Mouse (Mus musculus) spleen, adult 2 months (tissue): Measurements from ENCODE around the gene Prex1. TPM values are rescaled to one million over a fixed set of nuclear protein-coding genes. Genes with fewer than 3 reads are reported as not detected.

Experiments used
- DNase-seq, 2 experiments: peaks; one replicate each; pipeline versions ENCODE4 v3.0.0 to v3.0.0-alpha.2; 2012 to 2021; ENCODE audit warnings: low spot score in 2 of 2, low read depth in 1 of 2
- H3K27ac ChIP-seq: fragments of 200-500 bp; 2 replicates; pipeline ENCODE4 v1.5.1; 2012; ENCODE audit warnings: low read length, inconsistent platforms; ENCODE audit not compliant: insufficient read depth
- H3K27me3 ChIP-seq: fragments of 200-500 bp; 2 replicates; pipeline ENCODE4 v1.6.1; 2012; ENCODE audit warnings: mild to moderate bottlenecking, moderate library complexity, low read length, inconsistent platforms; ENCODE audit not compliant: control insufficient read depth, insufficient read depth
- H3K36me3 ChIP-seq: fragments of 200-500 bp; 2 replicates; pipeline ENCODE4 v1.6.1; 2012; ENCODE audit warnings: mild to moderate bottlenecking, low read length, inconsistent platforms; ENCODE audit not compliant: control insufficient read depth, insufficient read depth
- H3K4me1 ChIP-seq: fragments of 200-500 bp; 2 replicates; pipeline ENCODE4 v1.6.1; 2011; ENCODE audit warnings: inconsistent platforms; ENCODE audit not compliant: control insufficient read depth, insufficient read depth, insufficient read length
- H3K4me3 ChIP-seq: fragments of 200-500 bp; 2 replicates; pipeline ENCODE4 v1.5.1; 2011; ENCODE audit warnings: mild to moderate bottlenecking, inconsistent platforms; ENCODE audit not compliant: insufficient read depth, insufficient read length; ENCODE audit errors: extremely low read depth
- CTCF ChIP-seq: fragments of 200-500 bp; IDR thresholded peaks from 2 replicates; pipeline ENCODE4 v1.5.1; 2011; ENCODE audit warnings: mild to moderate bottlenecking, inconsistent platforms; ENCODE audit not compliant: insufficient read depth, insufficient read length, insufficient replicate concordance; ENCODE audit errors: extremely low read depth
- POLR2A ChIP-seq: fragments of 200-500 bp; IDR thresholded peaks from 2 replicates; pipeline ENCODE4 v1.6.1; 2011; ENCODE audit warnings: low read depth, low read length, inconsistent platforms
- WGBS: fragments of 180-500 bp; shearing (Covaris S2); methylation state at CpG from one replicate; pipeline ENCODE4 v1.1.7; 2018; 5-methylcytosine and 5-hydroxymethylcytosine counted together
- polyA plus RNA-seq: library from polyadenylated mRNA; depleted of rRNA; stranded (reverse); fragments of >200 nt; gene quantifications from 2 replicates; pipeline ENCODE4 v1.2.3, GENCODE M21; 2012

Gene Prex1
- polyA plus RNA-seq, 1 experiment: 123 TPM

- TF ChIP-seq POLR2A: no peak
- TF ChIP-seq CTCF: no peak
- Histone ChIP-seq H3K4me1 (peaks cover 10% of the 10 kb centered on the region; the same call in 1 of the 2 replicates), H3K4me3 (no peak overlapping the region), H3K27ac (no peak overlapping the region), H3K27me3 (no peaks in the 10 kb centered on the region), H3K36me3 (peaks cover 40% of the 10 kb centered on the region)
- WGBS: 85% methylated on average over 8 of the region's 8 CpGs
- no peak for DNase-seq
Measured at GRCm38 (mm10) chr2:166642581-166642987, 71.0 kb downstream of the Prex1 start.

DNA sequence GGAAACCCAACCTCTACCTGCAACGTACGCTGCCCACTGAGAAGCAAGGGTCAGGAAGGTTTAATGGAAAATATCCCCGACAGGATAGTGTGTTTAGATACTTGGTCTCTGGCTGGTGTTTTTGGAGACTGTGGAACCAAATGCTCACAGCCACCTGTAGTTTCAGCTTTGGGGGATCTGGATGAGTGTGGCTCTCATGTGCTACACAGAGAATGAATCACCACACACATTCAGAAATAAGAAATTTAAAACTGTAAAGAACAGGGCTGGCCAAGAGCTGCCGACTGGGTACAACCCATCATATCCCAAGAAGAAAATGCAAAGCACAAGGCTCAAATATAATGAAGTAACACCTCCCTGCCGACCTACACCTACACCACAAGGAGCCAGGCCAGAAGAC is 73.9 kb downstream of the Prex1 start:
- no peak for TF ChIP-seq POLR2A
- TF ChIP-seq CTCF: no peak
- Histone ChIP-seq H3K36me3 (peaks cover 32% of the 10 kb centered on the region), H3K27ac (no peak overlapping the region), H3K4me3 (no peak overlapping the region), H3K4me1 (peaks cover 11% of the 10 kb centered on the region; the same call in 1 of the 2 replicates), H3K27me3 (no peaks in the 10 kb centered on the region)
- no peak for DNase-seq
- 92% methylated on average over 5 of the region's 5 CpGs for WGBS

DNA sequence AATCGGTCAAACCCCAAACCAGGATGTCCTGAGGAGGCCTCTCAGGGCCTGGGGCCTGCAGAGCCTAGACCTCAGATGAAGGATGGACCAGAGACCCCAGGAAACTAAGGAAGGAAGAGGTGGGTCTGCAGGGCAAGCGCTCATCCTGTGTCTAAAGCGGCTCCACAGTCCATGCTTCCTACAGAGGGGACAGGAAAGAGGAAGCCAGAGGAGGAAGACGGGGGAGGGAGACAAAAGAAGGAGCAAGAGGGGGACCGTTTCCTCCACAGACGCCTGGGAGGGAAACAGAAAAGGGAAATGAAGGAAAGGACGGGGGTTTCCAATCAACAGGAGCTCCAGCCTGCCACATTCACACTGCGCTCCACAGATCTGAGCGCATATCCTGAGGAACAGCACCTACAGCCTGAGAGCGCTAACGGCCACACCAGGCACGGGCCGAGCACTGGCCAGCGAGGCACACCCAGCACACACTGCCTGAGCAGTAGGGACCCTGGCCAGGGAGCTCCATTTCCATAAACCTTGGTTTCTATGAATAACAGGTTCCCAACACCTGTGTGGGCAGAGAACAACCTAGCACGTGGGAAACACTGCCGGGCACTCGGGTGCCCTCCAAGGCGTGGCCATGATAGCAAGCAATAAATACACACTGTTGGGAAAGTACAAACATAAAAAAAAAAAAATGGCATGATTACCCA is 74.5 kb downstream of the Prex1 start:
- 65% methylated on average over 18 of the region's 18 CpGs for WGBS
- H3K27me3 ChIP-seq: no peaks in the 10 kb centered on the region
- H3K36me3 ChIP-seq: peaks cover 30% of the 10 kb centered on the region
- H3K27ac ChIP-seq: no peak overlapping the region
- H3K4me1 ChIP-seq: peaks cover 11% of the 10 kb centered on the region; the same call in 1 of the 2 replicates
- no peak for TF ChIP-seq POLR2A
- TF ChIP-seq CTCF: no peak
- no peak for DNase-seq
- H3K4me3 ChIP-seq: no peak overlapping the region

DNA sequence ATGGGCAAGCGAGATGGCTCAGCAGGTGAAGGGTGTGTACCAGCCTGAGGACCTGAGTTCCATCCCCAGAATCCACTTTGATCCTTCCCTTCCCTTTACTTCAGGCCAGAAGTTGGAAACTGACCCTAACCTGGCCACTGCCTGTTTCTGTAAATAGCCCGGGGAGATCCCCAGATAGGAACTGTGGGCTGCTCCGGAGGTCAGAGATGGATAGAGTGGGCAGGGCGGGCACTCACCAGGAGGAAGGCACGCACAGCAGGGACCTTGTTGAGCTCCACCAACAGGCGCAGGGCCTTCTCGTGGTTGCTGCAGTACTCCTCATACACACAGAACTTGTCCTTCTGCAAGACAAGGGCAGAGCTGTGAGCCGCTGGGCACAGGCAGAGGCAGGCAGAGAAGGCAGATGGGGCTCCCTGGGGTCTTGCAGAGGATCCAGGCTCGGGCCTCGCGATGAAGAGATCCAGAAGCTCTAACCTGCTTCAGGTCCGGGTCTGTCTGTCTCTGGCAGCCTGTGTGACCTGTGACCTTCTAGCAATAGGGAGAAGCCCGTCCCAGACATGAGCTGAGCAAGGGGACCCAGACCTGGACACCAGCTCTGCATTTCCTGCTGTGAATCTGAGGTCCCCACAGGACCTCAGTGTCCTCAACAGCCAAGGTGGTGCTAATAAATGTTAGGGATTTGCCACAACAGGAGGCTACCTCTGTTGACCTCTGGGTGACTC is 75.4 kb downstream of the Prex1 start:
- TF ChIP-seq CTCF: no peak
- no peak for TF ChIP-seq POLR2A
- Histone ChIP-seq H3K4me3 (no peak overlapping the region), H3K27ac (no peak overlapping the region), H3K27me3 (no peaks in the 10 kb centered on the region), H3K36me3 (peaks cover 30% of the 10 kb centered on the region), H3K4me1 (peaks cover 11% of the 10 kb centered on the region; the same call in 1 of the 2 replicates)
- 86% methylated on average over 13 of the region's 13 CpGs for WGBS
- no peak for DNase-seq

GRCm38 (mm10) chr2:166637673-166637990 is 76.0 kb downstream of the Prex1 start:
- WGBS: 92% methylated on average over 4 of the region's 4 CpGs
- no peak for DNase-seq
- Histone ChIP-seq H3K27me3 (no peaks in the 10 kb centered on the region), H3K4me1 (peaks cover 11% of the 10 kb centered on the region; the same call in 1 of the 2 replicates), H3K27ac (no peak overlapping the region), H3K4me3 (no peak overlapping the region), H3K36me3 (peaks cover 30% of the 10 kb centered on the region)
- TF ChIP-seq CTCF: no peak
- no peak for TF ChIP-seq POLR2A

- DNase-seq: no peak
- Histone ChIP-seq H3K36me3 (peaks cover 28% of the 10 kb centered on the region), H3K27ac (no peak overlapping the region), H3K27me3 (no peaks in the 10 kb centered on the region), H3K4me3 (no peak overlapping the region), H3K4me1 (peaks cover 16% of the 10 kb centered on the region; the same call in 1 of the 2 replicates)
- TF ChIP-seq POLR2A (no peak), CTCF (no peak)
- WGBS: 66% methylated on average over 17 of the region's 17 CpGs
Measured at GRCm38 (mm10) chr2:166636867-166637672, 76.6 kb downstream of the Prex1 start.

DNA sequence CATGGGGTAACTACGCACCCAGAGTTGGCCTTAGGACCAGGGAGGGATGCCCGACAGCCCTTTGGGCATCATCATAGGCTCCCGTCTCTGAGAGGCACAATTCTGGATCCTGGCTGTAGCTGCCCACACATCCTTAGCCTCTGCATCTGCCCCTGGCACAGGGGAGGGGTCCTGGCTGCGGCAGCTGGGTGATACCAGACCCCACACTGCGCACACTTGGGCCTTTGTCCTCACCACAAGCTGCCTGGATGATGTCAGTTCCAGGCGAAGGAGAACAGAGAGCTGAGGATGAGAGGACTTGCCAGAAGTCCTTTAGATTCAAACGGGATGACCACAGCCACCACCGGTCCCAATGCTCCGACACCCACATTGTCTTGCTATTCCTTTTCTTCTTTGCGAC is 78.1 kb downstream of the Prex1 start:
- 94% methylated on average over 10 of the region's 10 CpGs for WGBS
- no peaks in the 10 kb centered on the region for H3K27me3 ChIP-seq
- no peak overlapping the region for H3K27ac ChIP-seq
- TF ChIP-seq CTCF (no peak), POLR2A (no peak)
- H3K36me3 ChIP-seq: peaks cover 21% of the 10 kb centered on the region
- peaks cover 31% of the 10 kb centered on the region for H3K4me1 ChIP-seq
- H3K4me3 ChIP-seq: no peak overlapping the region
- DNase-seq: no peak
